Mouse (Mus musculus) midbrain, embryonic 14.5 days (tissue): ENCODE data around the gene Naglu. TPM values are rescaled to one million over a fixed set of nuclear protein-coding genes. Genes with fewer than 3 reads are reported as not detected.

Source experiments
- ATAC-seq: fragments of 200-750 bp; cut with Nextera tagmentation; 2 replicates; pipeline ENCODE4 v1.8.0; 2017; ENCODE audit warnings: moderate number of reproducible peaks, moderate library complexity; ENCODE audit not compliant: low FRiP score, low TSS enrichment
- DNase-seq: peaks from one replicate; pipeline ENCODE4 v3.0.0-alpha.2; 2015
- H3K27ac ChIP-seq: fragments of 300-500 bp; sonication (generic); replicated peaks from 2 replicates; pipeline ENCODE4 v1.5.1; 2014; ENCODE audit warnings: mild to moderate bottlenecking, low read depth, low read length, moderate library complexity
- H3K27me3 ChIP-seq: fragments of 300-500 bp; sonication (generic); 2 replicates; pipeline ENCODE4 v1.6.1; 2014; ENCODE audit warnings: low read length, control low read depth, mixed read lengths; ENCODE audit not compliant: control insufficient read depth, insufficient read depth
- H3K36me3 ChIP-seq: fragments of 300-500 bp; sonication (generic); 2 replicates; pipeline ENCODE4 v1.6.1; 2014; ENCODE audit warnings: low read length, control low read depth; ENCODE audit not compliant: control insufficient read depth, insufficient read depth
- H3K4me1 ChIP-seq: fragments of 300-500 bp; sonication (generic); 2 replicates; pipeline ENCODE4 v1.6.1; 2014; ENCODE audit warnings: mild to moderate bottlenecking, antibody characterized with exemption, low read length, control low read depth; ENCODE audit not compliant: control insufficient read depth, insufficient read depth
- H3K4me2 ChIP-seq: fragments of 300-500 bp; sonication (generic); 2 replicates; pipeline ENCODE4 v1.6.1; 2014; ENCODE audit warnings: mild to moderate bottlenecking, low read length, moderate library complexity
- H3K4me3 ChIP-seq: fragments of 300-500 bp; sonication (generic); replicated peaks from 2 replicates; pipeline ENCODE4 v1.5.1; 2014; ENCODE audit warnings: low read depth, low read length
- H3K9ac ChIP-seq: fragments of 300-500 bp; sonication (generic); replicated peaks from 2 replicates; pipeline ENCODE4 v1.6.1; 2014; ENCODE audit warnings: mild to moderate bottlenecking, low read length, moderate library complexity
- H3K9me3 ChIP-seq: fragments of 300-500 bp; sonication (generic); 2 replicates; pipeline ENCODE4 v1.6.1; 2016; ENCODE audit warnings: low read length, control low read depth, mixed read lengths; ENCODE audit not compliant: control insufficient read depth
- WGBS: fragments of 180-500 bp; shearing (Covaris S2); extraction: QIAGEN DNeasy Blood & Tissue Kit; methylation state at CpG from one replicate; pipeline ENCODE4 v1.1.7; 2014; 5-methylcytosine and 5-hydroxymethylcytosine counted together
- polyA plus RNA-seq: library from polyadenylated mRNA; unstranded; fragments of >200 nt; fragmentation: Nextera tagmentation; extraction: Ambion mirVana; gene quantifications from 2 replicates; pipeline ENCODE4 v1.2.1, GENCODE M21; 2014

Naglu gene
- polyA plus RNA-seq, 1 experiment from 2014 or later: 9.5 TPM

DNA sequence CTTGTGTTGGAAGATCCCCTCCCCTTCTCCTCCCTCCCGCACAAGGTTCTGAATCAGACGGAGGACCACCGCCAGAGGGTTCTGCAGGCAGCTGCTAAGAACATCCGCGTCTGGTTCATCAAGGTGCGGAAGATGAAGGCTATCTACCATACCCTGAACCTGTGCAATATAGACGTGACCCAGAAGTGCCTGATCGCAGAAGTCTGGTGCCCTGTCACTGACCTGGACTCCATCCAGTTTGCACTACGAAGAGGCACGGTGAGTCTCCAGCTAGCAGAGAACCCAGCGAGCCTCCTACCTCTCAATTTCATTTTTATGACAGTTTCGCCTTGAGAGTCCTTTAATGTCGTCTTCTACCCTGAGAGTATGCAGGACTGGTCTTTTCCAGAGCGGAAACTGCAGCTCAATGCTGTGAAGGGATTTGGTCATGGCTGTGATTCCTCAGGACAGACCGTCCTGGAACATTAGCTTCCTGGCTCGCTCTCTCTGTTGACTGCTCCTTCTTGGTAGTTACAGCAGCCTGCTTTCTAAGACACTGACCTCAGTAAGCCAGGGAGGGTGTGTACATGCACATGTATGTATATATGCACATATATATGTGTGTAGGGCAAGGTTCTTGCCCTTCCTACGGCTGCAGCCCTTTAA, 35.8 kb upstream of the Naglu start:
- Histone ChIP-seq H3K36me3 (peaks cover 94% of the 10 kb centered on the region), H3K27me3 (no peaks in the 10 kb centered on the region), H3K9ac (no peak overlapping the region), H3K4me2 (no peak overlapping the region), H3K9me3 (no peaks in the 10 kb centered on the region), H3K27ac (no peak overlapping the region), H3K4me3 (no peak overlapping the region), H3K4me1 (no peaks in the 10 kb centered on the region)
- ATAC-seq: no peak
- WGBS: 95% methylated on average over 17 of the region's 17 CpGs
- DNase-seq: no peak

- no peak overlapping the region for H3K4me2 ChIP-seq
- ATAC-seq: no peak
- no peaks in the 10 kb centered on the region for H3K4me1 ChIP-seq
- no peak overlapping the region for H3K9ac ChIP-seq
- H3K27me3 ChIP-seq: no peaks in the 10 kb centered on the region
- no peak overlapping the region for H3K27ac ChIP-seq
- H3K4me3 ChIP-seq: no peak overlapping the region
- WGBS: 92% methylated on average over 8 of the region's 8 CpGs
- no peaks in the 10 kb centered on the region for H3K9me3 ChIP-seq
- peaks cover 94% of the 10 kb centered on the region for H3K36me3 ChIP-seq
- DNase-seq: no peak
Measured at GRCm38 (mm10) chr11:101034614-101035327, 35.0 kb upstream of the Naglu start.

- 79% methylated on average over 4 of the region's 4 CpGs for WGBS
- no peak overlapping the region for H3K27ac ChIP-seq
- no peaks in the 10 kb centered on the region for H3K27me3 ChIP-seq
- H3K36me3 ChIP-seq: peaks cover 94% of the 10 kb centered on the region
- H3K9me3 ChIP-seq: no peaks in the 10 kb centered on the region
- no peak overlapping the region for H3K4me2 ChIP-seq
- H3K4me3 ChIP-seq: no peak overlapping the region
- DNase-seq (no peak), ATAC-seq (no peak)
- no peak overlapping the region for H3K9ac ChIP-seq
- H3K4me1 ChIP-seq: no peaks in the 10 kb centered on the region
Measured at GRCm38 (mm10) chr11:101035328-101035695, 34.5 kb upstream of the Naglu start.

GRCm38 (mm10) chr11:101037795-101038194, 32.0 kb upstream of the Naglu start:
- H3K9ac ChIP-seq: no peak overlapping the region
- no peaks in the 10 kb centered on the region for H3K9me3 ChIP-seq
- H3K27me3 ChIP-seq: no peaks in the 10 kb centered on the region
- no peak overlapping the region for H3K27ac ChIP-seq
- ATAC-seq (no peak), DNase-seq (no peak)
- H3K4me3 ChIP-seq: no peak overlapping the region
- WGBS: 80% methylated on average over 10 of the region's 10 CpGs
- peaks cover 96% of the 10 kb centered on the region for H3K36me3 ChIP-seq
- H3K4me1 ChIP-seq: no peaks in the 10 kb centered on the region
- no peak overlapping the region for H3K4me2 ChIP-seq

- peaks cover 98% of the 10 kb centered on the region for H3K36me3 ChIP-seq
- H3K9ac ChIP-seq: no peak overlapping the region
- ATAC-seq: no peak
- no peak for DNase-seq
- no peaks in the 10 kb centered on the region for H3K27me3 ChIP-seq
- 92% methylated on average over 4 of the region's 4 CpGs for WGBS
- H3K9me3 ChIP-seq: no peaks in the 10 kb centered on the region
- H3K4me3 ChIP-seq: no peak overlapping the region
- H3K4me2 ChIP-seq: no peak overlapping the region
- no peak overlapping the region for H3K27ac ChIP-seq
- H3K4me1 ChIP-seq: no peaks in the 10 kb centered on the region
Measured at GRCm38 (mm10) chr11:101045826-101046225, 24.0 kb upstream of the Naglu start.

DNA sequence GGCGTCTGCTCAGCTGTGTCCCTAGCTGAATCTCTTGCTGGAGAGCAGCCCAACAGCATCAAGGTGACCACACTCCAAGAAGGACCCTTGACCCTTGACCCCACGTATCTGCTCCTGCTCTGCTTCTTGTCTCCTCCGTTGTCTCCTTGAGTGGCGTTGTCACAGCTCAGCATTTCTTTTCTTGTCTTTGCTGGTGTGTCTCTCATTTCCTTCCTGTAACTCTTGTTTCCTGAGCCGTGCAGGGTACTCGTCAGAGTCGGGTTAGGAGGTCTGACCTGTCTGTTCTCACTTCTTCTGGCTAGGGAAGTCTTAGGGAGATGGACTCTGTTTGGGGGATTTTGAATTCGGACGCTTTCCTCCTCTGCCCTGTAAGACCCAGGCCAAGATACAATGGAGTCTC, 23.4 kb upstream of the Naglu start:
- no peak overlapping the region for H3K27ac ChIP-seq
- no peak overlapping the region for H3K9ac ChIP-seq
- DNase-seq: no peak
- no peak overlapping the region for H3K4me3 ChIP-seq
- ATAC-seq: no peak
- no peak overlapping the region for H3K4me2 ChIP-seq
- WGBS: 76% methylated on average over 9 of the region's 9 CpGs
- H3K9me3 ChIP-seq: no peaks in the 10 kb centered on the region
- H3K27me3 ChIP-seq: no peaks in the 10 kb centered on the region
- no peaks in the 10 kb centered on the region for H3K4me1 ChIP-seq
- H3K36me3 ChIP-seq: peaks cover 99% of the 10 kb centered on the region

GRCm38 (mm10) chr11:101047502-101047901, 22.3 kb upstream of the Naglu start:
- Histone ChIP-seq H3K9me3 (no peaks in the 10 kb centered on the region), H3K4me2 (no peak overlapping the region), H3K4me3 (no peak overlapping the region), H3K27me3 (no peaks in the 10 kb centered on the region), H3K36me3 (peaks cover 99% of the 10 kb centered on the region), H3K4me1 (no peaks in the 10 kb centered on the region), H3K9ac (no peak overlapping the region), H3K27ac (no peak overlapping the region)
- no peak for ATAC-seq
- DNase-seq: no peak
- WGBS: 84% methylated on average over 3 of the region's 3 CpGs

GRCm38 (mm10) chr11:101050359-101050758, 19.5 kb upstream of the Naglu start:
- H3K4me2 ChIP-seq: no peak overlapping the region
- no peaks in the 10 kb centered on the region for H3K4me1 ChIP-seq
- DNase-seq (no peak), ATAC-seq (no peak)
- 94% methylated on average over 9 of the region's 9 CpGs for WGBS
- no peak overlapping the region for H3K4me3 ChIP-seq
- H3K9ac ChIP-seq: no peak overlapping the region
- no peaks in the 10 kb centered on the region for H3K27me3 ChIP-seq
- peaks cover 97% of the 10 kb centered on the region for H3K36me3 ChIP-seq
- no peaks in the 10 kb centered on the region for H3K9me3 ChIP-seq
- no peak overlapping the region for H3K27ac ChIP-seq

GRCm38 (mm10) chr11:101051051-101051493, 18.7 kb upstream of the Naglu start:
- Histone ChIP-seq H3K9me3 (no peaks in the 10 kb centered on the region), H3K27me3 (no peaks in the 10 kb centered on the region), H3K36me3 (peaks cover 97% of the 10 kb centered on the region), H3K4me3 (no peak overlapping the region), H3K9ac (no peak overlapping the region), H3K27ac (no peak overlapping the region), H3K4me2 (no peak overlapping the region), H3K4me1 (no peaks in the 10 kb centered on the region)
- WGBS: 88% methylated on average over 6 of the region's 6 CpGs
- ATAC-seq (no peak), DNase-seq (no peak)
